In genomic region chr1:164787771-164788170, GRCm38 (mm10) we compare ENCODE assay signal across 10 mouse cellular contexts. TPM values are rescaled to one million over a fixed set of nuclear protein-coding genes. Genes with fewer than 3 reads are reported as not detected.
DNase-seq lines count a peak whose midpoint lies in the region; ATAC-seq and TF ChIP-seq lines count a peak whose summit lies in the region.
"Had no signal": no experiment of that assay in that cellular context is flagged by ENCODE, and none has a peak within 500 bp of the region (broad histone marks: within the 10 kb centered on the region; RNA-seq: fewer than 3 reads in every experiment).

No protein-coding gene starts in this region.

- H3K27me3 ChIP-seq in midbrain, postnatal 0 days (ENCODE audit: insufficient read depth, low read length) = no peaks in the 10 kb centered on the region
- no peaks in the 10 kb centered on the region for H3K27me3 ChIP-seq in hindbrain, embryonic 10.5 days (ENCODE audit: insufficient read depth, poor library complexity, severe bottlenecking)
- H3K27me3 ChIP-seq: embryonic facial prominence, embryonic 12.5 days; neural tube, embryonic 12.5 days had no signal

- WGBS in midbrain, postnatal 0 days = 64% methylated on average over 7 of the region's 7 CpGs
- WGBS in hindbrain, embryonic 10.5 days = 91% methylated on average over 7 of the region's 7 CpGs

- no peak overlapping the region for H3K4me2 ChIP-seq in midbrain, postnatal 0 days (ENCODE audit: low read depth, low read length, poor library complexity, severe bottlenecking)
- H3K4me2 ChIP-seq: embryonic facial prominence, embryonic 12.5 days; neural tube, embryonic 12.5 days had no signal

- ATAC-seq in midbrain, postnatal 0 days (ENCODE audit: low FRiP score) = no peak; the same call in 1 of the 2 replicates
- ATAC-seq in megakaryocyte progenitor cell, adult 5-6 weeks (replicated peaks; ENCODE audit: poor library complexity) = no peak

- H3K9ac ChIP-seq in midbrain, postnatal 0 days (replicated peaks; ENCODE audit: low read length, poor library complexity, severe bottlenecking) = no peak overlapping the region
- H3K9ac ChIP-seq: embryonic facial prominence, embryonic 12.5 days; neural tube, embryonic 12.5 days had no signal

- H3K4me3 ChIP-seq in midbrain, postnatal 0 days (ENCODE audit: low read depth, low read length) = no peak overlapping the region
- H3K4me3 ChIP-seq in hindbrain, embryonic 10.5 days = no peak overlapping the region
- H3K4me3 ChIP-seq: embryonic facial prominence, embryonic 12.5 days; neural tube, embryonic 12.5 days had no signal

- no peaks in the 10 kb centered on the region for H3K9me3 ChIP-seq in midbrain, postnatal 0 days (ENCODE audit: low read length)
- no peaks in the 10 kb centered on the region for H3K9me3 ChIP-seq in hindbrain, embryonic 10.5 days
- H3K9me3 ChIP-seq: embryonic facial prominence, embryonic 12.5 days; neural tube, embryonic 12.5 days had no signal

- no peak overlapping the region for H3K27ac ChIP-seq in midbrain, postnatal 0 days (ENCODE audit: low read depth, low read length)
- no peak overlapping the region for H3K27ac ChIP-seq in hindbrain, embryonic 10.5 days
- H3K27ac ChIP-seq: embryonic facial prominence, embryonic 12.5 days; neural tube, embryonic 12.5 days had no signal

- no peaks in the 10 kb centered on the region for H3K36me3 ChIP-seq in midbrain, postnatal 0 days (ENCODE audit: insufficient read depth, low read length)
- H3K36me3 ChIP-seq in hindbrain, embryonic 10.5 days = no peaks in the 10 kb centered on the region
- H3K36me3 ChIP-seq: embryonic facial prominence, embryonic 12.5 days; neural tube, embryonic 12.5 days had no signal

- DNase-seq in kidney, adult 9 months = peak; percentile 26
- DNase-seq in kidney, adult 18-20 months = no peak
- peak; percentile 58 to 76 for DNase-seq in frontal cortex, postnatal 10 days (ENCODE audit: low spot score in 2 of 2)
- peak; percentile 69 to 70 for DNase-seq in layer of hippocampus, postnatal 36 days
- peak; percentile 82 to 91 for DNase-seq in right cerebral cortex, postnatal 36 days (ENCODE audit: low spot score in 2 of 2)
- DNase-seq in midbrain, postnatal 0 days (ENCODE audit: low spot score) = no peak
- DNase-seq in hindbrain, embryonic 10.5 days (ENCODE audit: low spot score) = no peak

- H3K4me1 ChIP-seq in midbrain, postnatal 0 days (ENCODE audit: insufficient read depth, low read length) = no peaks in the 10 kb centered on the region
- no peaks in the 10 kb centered on the region for H3K4me1 ChIP-seq in hindbrain, embryonic 10.5 days (replicated peaks)
- H3K4me1 ChIP-seq: embryonic facial prominence, embryonic 12.5 days; neural tube, embryonic 12.5 days had no signal

- no peak for TF ChIP-seq CTCF in midbrain, postnatal 0 days (IDR thresholded peaks at IDR 0.05)

RNA-seq across cellular contexts. Expression of gene Dpt, which starts 8.7 kb away (rescaled TPM):
- total RNA-seq in layer of hippocampus, postnatal 36 days (2021) = under 1 TPM; 0.23 to 0.32 TPM
- total RNA-seq in midbrain, postnatal 0 days (2014; rRNA removed) = 0.52 and 1.2 TPM in 2 replicates
- polyA plus RNA-seq in midbrain, postnatal 0 days (2015; fragmentation: Nextera tagmentation; extraction: Ambion mirVana) = 0.52 and 0.72 TPM in 2 replicates
- not detected in 2 replicates for polyA plus RNA-seq in hindbrain, embryonic 10.5 days (2016; fragmentation: Nextera tagmentation; extraction: Ambion mirVana)
- total RNA-seq in megakaryocyte progenitor cell, adult 5-6 weeks (2015) = not detected in 2 replicates
- not detected in 2 replicates for total RNA-seq in megakaryocyte progenitor cell, adult 5-6 weeks (2017)

Comparison
In these comparisons a context has a peak if more than half of its experiments do, and no peak if none do; other contexts are left out.
1. DNase-seq: peak in kidney, adult 9 months (single experiment), frontal cortex, postnatal 10 days (2 of 2), layer of hippocampus, postnatal 36 days (2 of 2) and right cerebral cortex, postnatal 36 days (2 of 2); none in kidney, adult 18-20 months (single experiment), midbrain, postnatal 0 days (single experiment) and hindbrain, embryonic 10.5 days (single experiment).